Mouse (Mus musculus) inflammation-experienced regulatory T-cells, adult 6 months (primary cell): ENCODE measurements around the gene Ndufv1. TPM values are rescaled to one million over a fixed set of nuclear protein-coding genes. Genes with fewer than 3 reads are reported as not detected.
A peak's percentile ranks its signal among the peaks of the same experiment; 100 is the strongest.
"Not testable (repeated sequence)": the region's sequence is repeated elsewhere in the genome, so short reads cannot be mapped to it uniquely, and the experiment has no call there.

Source experiments
- ATAC-seq: one replicate; pipeline ENCODE4 v1.8.0; 2017
- polyA plus RNA-seq, 3 experiments: library from polyadenylated mRNA; unstranded; fragments of 100-300 nt; shearing (Covaris generic); gene quantifications; one replicate each; pipeline ENCODE4 v1.2.1; 2017

Ndufv1 gene
- polyA plus RNA-seq, 3 experiments from 2014 or later, result 104 to 136 (median 114) TPM

- no peak for ATAC-seq
Measured at GRCm38 (mm10) chr19:4042124-4042523, 29.5 kb upstream of the Ndufv1 start.

DNA sequence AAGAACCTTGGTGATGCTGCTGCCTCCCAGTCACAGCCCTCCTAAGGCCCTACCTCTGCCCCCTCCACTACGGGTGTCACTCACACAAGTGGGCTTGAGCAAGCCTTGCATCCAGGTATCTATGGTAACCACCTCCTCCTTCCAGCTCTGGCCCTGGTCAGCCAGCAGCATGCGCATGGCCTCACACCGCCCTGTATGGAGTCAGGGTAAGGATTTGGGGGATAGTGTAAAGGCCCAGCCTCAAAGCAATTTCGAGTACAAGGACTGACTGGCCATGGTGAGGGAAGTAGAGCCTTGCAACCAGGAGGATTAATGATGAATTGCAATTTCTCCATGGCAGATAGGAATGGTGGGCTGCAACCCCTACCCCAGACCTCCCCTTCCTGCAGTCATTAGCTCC is 28.9 kb upstream of the Ndufv1 start:
- ATAC-seq, result not testable (repeated sequence)

GRCm38 (mm10) chr19:4040941-4041340 is 28.3 kb upstream of the Ndufv1 start:
- not testable (repeated sequence) for ATAC-seq

DNA sequence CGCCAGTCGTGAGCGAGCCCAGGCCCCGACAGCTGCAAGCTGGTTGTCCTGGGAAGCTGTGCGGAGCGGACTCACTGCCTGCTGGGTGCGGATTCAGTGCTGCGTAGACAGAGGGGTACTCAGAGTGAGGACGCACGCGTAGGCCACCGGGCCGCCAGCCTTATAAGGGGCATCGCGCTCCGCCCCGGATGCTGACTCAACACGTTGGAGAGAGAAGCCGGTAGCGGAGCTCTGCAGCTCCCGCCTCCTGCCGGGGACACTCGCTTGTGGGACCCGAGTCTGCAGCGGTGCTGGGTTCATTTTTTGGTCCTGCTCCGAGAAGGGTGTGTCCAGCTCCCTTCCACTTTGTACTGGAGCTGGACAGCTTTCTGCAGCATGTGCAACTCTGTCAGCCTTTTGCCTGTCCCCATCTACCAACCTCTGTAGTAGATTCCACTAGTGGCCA is 25.2 kb upstream of the Ndufv1 start, which contains the start of gene Gstp1:
Gstp1 (minus strand) TSS at position 198 of the 445 bp plus-strand sequence.
- ATAC-seq, result peak; percentile 97

GRCm38 (mm10) chr19:4037154-4037787 is 24.7 kb upstream of the Ndufv1 start:
- not testable (repeated sequence) for ATAC-seq

DNA sequence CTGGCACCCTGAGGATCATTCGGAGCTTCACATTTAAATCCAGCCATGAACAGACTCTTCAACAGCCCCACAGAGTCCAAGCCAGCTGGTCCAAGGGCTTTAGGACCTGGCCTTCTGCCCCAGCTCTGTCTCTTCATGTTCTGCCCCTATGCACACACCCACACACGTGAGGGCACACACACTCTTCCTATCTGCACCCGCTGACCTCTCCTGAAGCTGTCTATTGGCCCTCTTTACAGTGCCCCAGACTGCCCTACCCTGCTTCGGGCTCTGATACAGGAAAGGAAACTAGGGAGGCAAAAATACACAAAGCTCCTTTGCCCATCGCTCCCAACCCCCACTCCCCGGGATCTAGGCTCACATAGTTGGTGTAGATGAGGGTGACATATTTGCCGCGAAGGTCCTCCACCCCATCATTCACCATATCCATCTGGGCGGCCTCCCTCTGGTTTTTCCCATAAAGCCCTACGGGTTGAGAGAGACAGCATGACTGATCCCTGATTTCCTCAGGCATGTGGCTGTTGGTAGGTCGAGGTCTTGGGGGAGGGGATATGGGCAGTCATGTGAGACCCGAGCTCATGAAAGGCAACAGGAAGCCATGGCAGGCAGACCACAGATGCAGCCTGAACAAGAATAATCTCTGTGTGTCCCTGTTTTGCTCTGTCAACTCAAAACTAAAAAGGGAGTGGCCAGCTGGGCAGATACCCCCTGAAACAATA is 23.9 kb upstream of the Ndufv1 start:
- ATAC-seq, result no peak

DNA sequence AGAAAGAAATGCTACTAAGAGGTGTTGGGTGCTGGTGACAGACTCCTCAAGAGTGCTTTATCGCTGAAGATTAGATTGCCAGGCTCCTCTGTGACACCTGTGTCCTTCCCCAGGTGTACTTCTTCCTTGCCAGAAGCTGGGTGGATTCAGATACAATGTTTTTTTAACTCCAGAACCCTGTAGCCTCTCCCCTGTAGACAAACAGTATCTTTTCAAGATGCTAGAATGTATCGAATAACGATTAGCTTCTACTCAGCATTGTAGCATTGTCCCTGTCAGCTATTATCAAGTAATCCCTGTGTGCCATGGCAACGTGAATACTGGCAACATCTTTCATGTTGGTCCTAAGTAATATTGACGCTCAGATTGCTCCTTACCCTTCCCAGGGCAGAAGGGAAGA is 21.1 kb upstream of the Ndufv1 start:
- ATAC-seq, result no peak

DNA sequence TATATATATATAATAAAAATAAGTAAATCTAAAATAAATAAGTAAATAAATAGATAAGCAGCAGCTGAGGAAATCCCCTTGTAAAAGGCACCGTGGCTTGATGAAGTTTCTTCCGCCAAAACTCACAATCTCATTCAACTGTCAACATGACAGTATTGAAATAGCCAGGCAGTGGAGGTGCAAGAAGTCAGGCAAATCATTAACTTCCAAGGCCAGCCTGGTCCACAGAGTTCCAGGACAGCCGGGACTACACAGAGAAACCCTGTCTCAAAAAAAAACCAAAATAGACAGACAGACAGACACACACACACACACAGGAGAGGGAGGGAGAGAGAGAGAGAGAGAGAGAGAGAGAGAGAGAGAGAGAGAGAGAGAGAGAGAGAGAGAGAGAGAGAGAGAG is 20.7 kb upstream of the Ndufv1 start:
- ATAC-seq, result no peak

GRCm38 (mm10) chr19:4032668-4033067 is 20.1 kb upstream of the Ndufv1 start:
- no peak for ATAC-seq

DNA sequence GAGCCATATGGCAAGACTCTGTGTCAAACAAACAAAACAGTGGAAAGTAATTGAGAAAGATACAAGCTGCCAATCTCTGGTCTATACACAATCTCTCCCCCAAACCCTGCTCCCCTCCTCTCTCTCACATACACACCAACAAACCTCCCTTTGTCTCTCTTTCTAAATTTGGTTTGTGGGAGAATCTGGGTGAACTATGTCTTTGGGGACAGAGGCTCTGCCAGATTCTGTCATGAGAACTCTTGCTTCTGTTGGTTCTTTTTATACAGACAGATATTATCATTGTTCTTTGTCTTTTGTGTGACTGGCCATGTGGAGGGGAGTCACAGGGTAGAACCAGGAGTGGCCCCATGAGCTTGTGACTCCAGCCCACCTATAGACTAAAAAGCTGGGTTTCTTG is 15.0 kb upstream of the Ndufv1 start:
- ATAC-seq, result no peak

GRCm38 (mm10) chr19:4023185-4023584 is 10.6 kb upstream of the Ndufv1 start:
- ATAC-seq, result no peak

DNA sequence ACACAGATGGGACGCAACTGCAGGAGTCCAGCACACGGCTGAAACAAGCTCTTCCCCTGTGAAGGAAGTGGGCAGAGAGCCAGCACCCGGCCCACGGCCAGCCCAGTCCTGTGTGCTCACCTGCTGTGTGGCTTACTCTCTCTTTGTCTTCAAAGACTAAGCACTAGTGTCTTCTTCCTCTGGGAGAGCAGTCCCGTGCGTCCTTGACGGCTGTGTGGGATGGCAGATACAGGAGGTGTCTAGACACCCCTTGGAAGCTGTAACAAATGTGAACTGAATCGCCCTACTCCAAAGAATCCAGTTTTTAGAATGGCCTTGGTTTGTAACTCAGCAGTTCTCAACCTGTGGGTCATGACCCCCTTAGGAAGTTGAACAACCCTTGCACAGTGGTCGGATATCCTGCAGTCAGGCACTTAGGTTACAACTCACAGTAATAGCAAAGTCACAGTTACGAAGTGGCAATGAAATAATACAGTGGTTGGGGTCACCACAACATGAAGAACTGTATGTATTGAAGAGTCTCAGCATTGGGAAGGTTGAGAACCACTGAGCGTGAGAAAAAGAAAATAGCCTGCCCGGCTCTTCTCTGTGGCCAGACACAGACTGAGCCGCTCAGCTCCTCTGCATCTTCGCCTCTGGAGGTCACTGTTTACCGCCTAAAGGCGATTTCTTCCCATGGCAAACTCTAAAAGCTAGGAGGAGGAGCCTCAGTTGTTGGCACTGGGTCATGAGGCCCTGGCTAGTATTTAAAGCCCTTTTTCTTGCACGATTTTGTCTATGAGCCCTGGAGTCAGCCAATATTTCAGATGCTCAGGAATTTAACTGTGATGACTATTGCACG is 6.4 kb upstream of the Ndufv1 start:
- peak; percentile 50 for ATAC-seq

- no peak for ATAC-seq
Measured at GRCm38 (mm10) chr19:4017921-4018587, 5.4 kb upstream of the Ndufv1 start.

- no peak for ATAC-seq
Measured at GRCm38 (mm10) chr19:4015635-4016034, 3.0 kb upstream of the Ndufv1 start.

GRCm38 (mm10) chr19:4014802-4015201 is 2.2 kb upstream of the Ndufv1 start:
- no peak for ATAC-seq

DNA sequence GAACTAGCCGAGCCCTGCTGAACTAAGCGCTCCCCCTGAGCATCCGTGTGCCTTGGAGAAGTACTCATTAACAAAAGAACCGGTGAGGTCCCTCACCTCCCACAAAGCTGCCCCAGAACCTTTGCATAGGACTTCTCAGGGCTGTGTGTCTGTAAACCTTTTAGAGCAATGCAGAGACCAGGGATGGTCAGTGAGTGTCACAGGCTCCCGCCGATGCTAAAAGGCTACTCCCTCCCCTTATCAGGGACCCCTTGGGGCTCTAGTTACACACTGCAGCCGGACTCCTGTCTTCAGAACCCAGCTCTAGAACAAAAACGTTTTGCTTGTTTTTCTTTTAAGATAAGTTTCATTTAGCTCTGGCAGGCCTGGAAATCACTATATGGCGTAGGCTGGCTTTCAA is 460 bp upstream of the Ndufv1 start:
- ATAC-seq, result no peak

DNA sequence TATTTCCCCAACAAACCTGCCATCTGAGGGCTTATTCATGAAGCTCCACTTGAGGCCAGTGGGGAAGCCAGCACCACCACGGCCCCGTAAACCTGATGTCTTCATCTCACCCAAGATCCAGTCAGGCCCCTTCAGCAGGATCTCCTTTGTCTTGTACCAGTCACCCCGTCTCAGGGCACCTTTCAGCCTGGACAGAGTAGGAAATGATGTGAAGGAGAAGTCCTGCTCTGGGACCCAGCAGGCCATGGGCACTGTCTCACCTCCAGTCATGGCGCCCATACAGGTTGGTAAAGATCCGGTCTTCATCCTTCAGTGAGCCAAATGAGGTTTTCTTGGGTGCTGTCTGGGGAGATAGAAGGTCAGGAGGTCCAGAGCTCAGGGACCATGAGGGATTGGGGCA is 1.5 kb downstream of the Ndufv1 start:
- ATAC-seq, result no peak

DNA sequence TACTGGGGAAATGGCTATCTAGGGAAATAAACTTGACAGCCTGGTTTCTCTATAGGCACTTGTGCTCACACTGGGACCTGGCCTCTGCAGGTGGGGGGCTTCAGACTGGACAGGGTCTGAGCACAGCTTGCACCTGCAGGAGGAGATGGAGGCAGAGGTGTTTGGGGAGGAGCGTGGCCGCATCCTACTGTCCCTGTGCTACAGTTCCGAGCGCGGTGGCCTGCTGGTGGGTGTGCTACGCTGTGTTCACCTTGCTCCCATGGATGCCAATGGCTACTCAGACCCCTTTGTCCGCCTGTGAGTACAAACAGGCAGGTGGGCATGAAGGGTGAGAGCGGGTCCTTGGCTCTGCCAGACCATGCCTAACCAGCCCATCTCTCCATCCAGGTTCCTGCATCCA is 6.6 kb downstream of the Ndufv1 start:
- ATAC-seq, result no peak

GRCm38 (mm10) chr19:4005091-4005490 is 7.5 kb downstream of the Ndufv1 start:
- ATAC-seq, result no peak

DNA sequence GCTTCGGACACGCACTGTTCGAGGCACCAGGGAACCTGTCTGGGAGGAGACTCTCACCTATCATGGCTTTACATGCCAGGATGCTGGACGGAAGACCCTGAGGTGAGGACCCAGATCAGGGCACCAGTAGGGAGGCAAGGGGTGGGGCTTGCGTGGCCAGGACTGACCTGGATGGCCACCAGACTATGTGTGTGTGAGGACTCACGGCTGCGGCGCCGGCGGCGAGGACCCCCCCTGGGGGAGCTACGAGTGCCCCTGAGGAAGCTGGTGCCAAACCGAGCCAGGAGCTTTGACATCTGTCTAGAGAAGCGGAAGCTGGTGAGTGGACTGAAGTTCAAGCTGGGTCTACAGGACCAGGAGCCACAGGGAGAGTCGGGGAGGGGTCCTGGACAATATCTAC is 8.3 kb downstream of the Ndufv1 start:
- ATAC-seq, result no peak

DNA sequence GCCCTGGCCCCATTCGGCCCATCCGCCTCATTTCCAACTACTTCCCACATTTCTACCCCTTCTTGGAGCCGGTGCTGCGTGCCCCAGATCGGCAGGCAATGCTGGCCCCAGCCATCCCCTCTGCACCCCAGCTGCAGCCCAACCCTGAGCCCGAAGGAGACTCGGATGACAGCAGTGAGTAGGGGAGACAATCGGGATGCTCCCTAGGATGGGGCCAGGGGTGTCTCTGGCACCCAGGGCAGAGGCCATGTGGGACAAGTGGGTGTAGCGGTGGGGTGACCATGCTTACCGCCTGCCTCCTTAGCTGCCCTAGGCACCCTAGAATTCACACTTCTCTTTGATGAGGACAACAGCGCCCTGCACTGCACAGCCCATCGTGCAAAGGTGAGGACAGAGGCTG is 9.0 kb downstream of the Ndufv1 start:
- no peak for ATAC-seq

GRCm38 (mm10) chr19:4003112-4003511 is 9.5 kb downstream of the Ndufv1 start, which contains the start of gene Doc2g:
Gene Doc2g, plus strand, starts transcription at chr19:4003313.
- no peak for ATAC-seq

DNA sequence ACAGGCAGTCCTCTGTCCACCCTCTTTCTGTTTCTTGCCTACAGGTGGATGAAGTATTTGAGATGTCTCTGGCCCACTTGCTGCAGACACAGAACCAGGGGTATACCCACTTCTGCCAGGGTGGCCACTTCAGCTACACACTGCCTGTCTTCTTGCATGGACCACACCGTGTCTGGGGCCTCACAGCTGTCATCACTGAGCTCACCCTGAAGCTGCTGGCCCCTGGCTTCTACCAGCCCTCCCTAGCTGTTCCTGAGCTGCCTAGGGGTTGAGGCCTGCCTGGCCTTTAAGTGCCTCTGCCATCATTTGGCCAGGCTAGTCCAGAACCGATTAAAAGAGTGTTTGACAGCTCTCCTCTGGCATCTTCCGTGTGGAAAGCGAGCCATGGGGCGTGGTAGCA is 10.9 kb downstream of the Ndufv1 start:
- no peak for ATAC-seq
